9 mouse cellular contexts compared by ENCODE assay signal in the genomic region with DNA sequence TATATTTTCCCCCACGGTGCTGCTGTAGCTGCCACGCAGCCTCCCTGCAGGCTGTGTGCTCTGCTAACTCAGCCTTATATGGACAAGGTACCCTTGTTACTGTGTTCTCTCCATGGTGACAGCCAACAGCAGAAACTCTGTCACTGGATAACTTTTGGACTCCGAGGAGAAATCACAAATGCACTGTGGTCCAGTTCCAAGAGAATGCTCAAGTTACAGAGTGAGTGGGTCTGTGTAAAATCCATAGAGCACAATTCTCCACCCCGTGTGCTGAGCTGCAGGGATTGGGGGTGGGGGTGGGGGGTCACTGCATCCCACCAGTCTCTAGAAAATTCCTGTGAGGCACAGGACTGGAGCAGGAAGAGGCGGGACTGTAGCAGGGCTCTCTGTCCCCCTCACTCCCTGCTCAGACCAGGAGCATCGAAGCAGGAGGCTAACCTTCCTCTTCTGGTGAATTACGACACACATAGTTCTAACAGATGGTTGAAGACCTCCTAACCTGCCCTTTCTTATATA. TPM values are rescaled to one million over a fixed set of nuclear protein-coding genes. Genes with fewer than 3 reads are reported as not detected.
DNase-seq lines count a peak whose midpoint lies in the region; ATAC-seq and TF ChIP-seq lines count a peak whose summit lies in the region.
"Had no signal": no experiment of that assay in that cellular context is flagged by ENCODE, and none has a peak within 500 bp of the region (broad histone marks: within the 10 kb centered on the region; RNA-seq: fewer than 3 reads in every experiment).

No protein-coding gene starts in this region.

- H3K4me2 ChIP-seq in heart, embryonic 11.5 days = no peak overlapping the region
- H3K4me2 ChIP-seq in lung, postnatal 0 days (replicated peaks; ENCODE audit: low read depth, low read length) = no peak overlapping the region
- H3K4me2 ChIP-seq in intestine, embryonic 14.5 days (ENCODE audit: low read length) = no peak overlapping the region
- H3K4me2 ChIP-seq in stomach, embryonic 16.5 days (ENCODE audit: low read depth, low read length) = no peak overlapping the region
- H3K4me2 ChIP-seq: liver, embryonic 13.5 days had no signal

- no peaks in the 10 kb centered on the region for H3K9me3 ChIP-seq in heart, embryonic 11.5 days (replicated peaks; ENCODE audit: control insufficient read depth, low read length)
- H3K9me3 ChIP-seq in lung, postnatal 0 days (ENCODE audit: low read length) = no peaks in the 10 kb centered on the region
- no peaks in the 10 kb centered on the region for H3K9me3 ChIP-seq in intestine, embryonic 14.5 days (ENCODE audit: control insufficient read depth, low read length)
- no peaks in the 10 kb centered on the region for H3K9me3 ChIP-seq in stomach, embryonic 16.5 days (replicated peaks; ENCODE audit: control insufficient read depth, low read length)
- H3K9me3 ChIP-seq: liver, embryonic 13.5 days had no signal

- no peak for ATAC-seq in heart, embryonic 11.5 days (replicated peaks; ENCODE audit: insufficient number of reproducible peaks, low FRiP score, low TSS enrichment)
- peak; percentile 30 for ATAC-seq in lung, postnatal 0 days
- ATAC-seq in intestine, embryonic 14.5 days (replicated peaks; ENCODE audit: low FRiP score, low TSS enrichment, low read depth) = peak; percentile 54
- ATAC-seq in stomach, embryonic 16.5 days (ENCODE audit: insufficient read depth, low FRiP score) = peak; percentile 87

- TF ChIP-seq CTCF in lung, postnatal 0 days (IDR thresholded peaks at IDR 0.05) = no peak

- 0 out of 2 replicates have a peak, but pooled peaks cover 3% of the 10 kb centered on the region for H3K36me3 ChIP-seq in heart, embryonic 11.5 days (ENCODE audit: control insufficient read depth, insufficient read depth, low read length)
- 0 out of 2 replicates have a peak, but pooled peaks cover 3% of the 10 kb centered on the region for H3K36me3 ChIP-seq in lung, postnatal 0 days (ENCODE audit: insufficient read depth, low read length)
- peaks cover 6% of the 10 kb centered on the region; the same call in 1 of the 2 replicates for H3K36me3 ChIP-seq in intestine, embryonic 14.5 days (ENCODE audit: control insufficient read depth, insufficient read depth, low read length)
- H3K36me3 ChIP-seq in stomach, embryonic 16.5 days (ENCODE audit: control insufficient read depth, insufficient read depth, low read length) = no peaks in the 10 kb centered on the region
- H3K36me3 ChIP-seq: liver, embryonic 13.5 days had no signal

- no peaks in the 10 kb centered on the region for H3K27me3 ChIP-seq in heart, embryonic 11.5 days (ENCODE audit: control insufficient read depth, insufficient read depth, low read length)
- no peaks in the 10 kb centered on the region for H3K27me3 ChIP-seq in lung, postnatal 0 days (replicated peaks; ENCODE audit: insufficient read depth, low read length)
- H3K27me3 ChIP-seq in intestine, embryonic 14.5 days (replicated peaks; ENCODE audit: control insufficient read depth, insufficient read depth, low read length) = no peaks in the 10 kb centered on the region
- no peaks in the 10 kb centered on the region for H3K27me3 ChIP-seq in stomach, embryonic 16.5 days (ENCODE audit: control insufficient read depth, insufficient read depth, low read length)
- H3K27me3 ChIP-seq: liver, embryonic 13.5 days had no signal

- peak overlapping the region; percentile 66 for H3K27ac ChIP-seq in heart, embryonic 11.5 days (ENCODE audit: low read depth, low read length)
- H3K27ac ChIP-seq in lung, postnatal 0 days (ENCODE audit: low read length) = no peak overlapping the region; the same call in 1 of the 2 replicates
- H3K27ac ChIP-seq in intestine, embryonic 14.5 days (ENCODE audit: low read depth) = peak overlapping the region; percentile 89
- peak overlapping the region; percentile 91 for H3K27ac ChIP-seq in stomach, embryonic 16.5 days (ENCODE audit: low read length)
- H3K27ac ChIP-seq: liver, embryonic 13.5 days had no signal

- H3K4me1 ChIP-seq in heart, embryonic 11.5 days (ENCODE audit: control insufficient read depth, insufficient read depth, low read length) = peaks cover 49% of the 10 kb centered on the region
- H3K4me1 ChIP-seq in lung, postnatal 0 days (ENCODE audit: insufficient read depth, low read depth, low read length) = peaks cover 32% of the 10 kb centered on the region
- H3K4me1 ChIP-seq in intestine, embryonic 14.5 days (replicated peaks; ENCODE audit: control insufficient read depth, insufficient read depth, low read length) = peaks cover 32% of the 10 kb centered on the region
- peaks cover 48% of the 10 kb centered on the region for H3K4me1 ChIP-seq in stomach, embryonic 16.5 days (ENCODE audit: control insufficient read depth, insufficient read depth, low read length)

- WGBS in heart, embryonic 11.5 days (ENCODE audit: insufficient replicate concordance) = 34% methylated on average over 7 of the region's 7 CpGs
- WGBS in lung, postnatal 0 days = 42% methylated on average over 7 of the region's 7 CpGs
- 22% methylated on average over 7 of the region's 7 CpGs for WGBS in intestine, embryonic 14.5 days
- WGBS in stomach, embryonic 16.5 days = 25% methylated on average over 7 of the region's 7 CpGs

- peak overlapping the region; percentile 16; the same call in 1 of the 2 replicates for H3K9ac ChIP-seq in heart, embryonic 11.5 days (ENCODE audit: low read depth, low read length)
- no peak overlapping the region for H3K9ac ChIP-seq in lung, postnatal 0 days (replicated peaks; ENCODE audit: low read depth)
- 0 out of 2 replicates have a peak overlapping the region, but pooled peaks have one; percentile 25 for H3K9ac ChIP-seq in intestine, embryonic 14.5 days (ENCODE audit: low read length)
- peak overlapping the region; percentile 2; the same call in 1 of the 2 replicates for H3K9ac ChIP-seq in stomach, embryonic 16.5 days (ENCODE audit: low read length)
- H3K9ac ChIP-seq: liver, embryonic 13.5 days had no signal

- DNase-seq in heart, adult 9 months (ENCODE audit: low spot score in 2 of 2) = no peak
- DNase-seq in lung, postnatal 0 days (ENCODE audit: low spot score) = peak; percentile 59
- no peak for DNase-seq in lung, adult 18-20 months
- DNase-seq in intestine, embryonic 14.5 days (ENCODE audit: low spot score) = no peak
- DNase-seq in cerebellum, adult 9-11 months = no peak
- no peak for DNase-seq in liver
- DNase-seq: liver, embryonic 13.5 days had no signal

- H3K4me3 ChIP-seq in heart, embryonic 11.5 days (ENCODE audit: low read depth, low read length) = no peak overlapping the region
- H3K4me3 ChIP-seq in lung, postnatal 0 days (ENCODE audit: low read depth, low read length) = no peak overlapping the region
- H3K4me3 ChIP-seq in intestine, embryonic 14.5 days (ENCODE audit: low read depth, low read length) = no peak overlapping the region
- no peak overlapping the region for H3K4me3 ChIP-seq in stomach, embryonic 16.5 days (replicated peaks; ENCODE audit: low read length)
- H3K4me3 ChIP-seq: liver, embryonic 13.5 days had no signal

- no peak for TF ChIP-seq EP300 in lung, postnatal 0 days (IDR thresholded peaks at IDR 0.05)

RNA-seq across cellular contexts. Expression of a gene that starts 45.4 kb away (rescaled TPM):
- polyA plus RNA-seq in heart, embryonic 11.5 days (2014; fragmentation: Nextera tagmentation; extraction: Ambion mirVana) = 150 and 187 TPM in 2 replicates
- 346 and 376 TPM in 2 replicates for polyA plus RNA-seq in lung, postnatal 0 days (2015; fragmentation: Nextera tagmentation; extraction: Ambion mirVana)
- polyA plus RNA-seq in intestine, embryonic 14.5 days (2014; fragmentation: Nextera tagmentation; extraction: Ambion mirVana) = 228 TPM in 2 replicates
- 207 and 211 TPM in 2 replicates for polyA plus RNA-seq in stomach, embryonic 16.5 days (2015; fragmentation: Nextera tagmentation; extraction: Ambion mirVana)

RNA-seq across cellular contexts. Expression of a gene that starts 45.4 kb away (rescaled TPM):
- 40.6 and 51.0 TPM in 2 replicates for polyA plus RNA-seq in heart, embryonic 11.5 days (2014; fragmentation: Nextera tagmentation; extraction: Ambion mirVana)
- 183 and 189 TPM in 2 replicates for polyA plus RNA-seq in lung, postnatal 0 days (2015; fragmentation: Nextera tagmentation; extraction: Ambion mirVana)
- 52.9 and 58.4 TPM in 2 replicates for polyA plus RNA-seq in intestine, embryonic 14.5 days (2014; fragmentation: Nextera tagmentation; extraction: Ambion mirVana)
- polyA plus RNA-seq in stomach, embryonic 16.5 days (2015; fragmentation: Nextera tagmentation; extraction: Ambion mirVana) = 57.3 and 65.2 TPM in 2 replicates
